Mouse (Mus musculus): ENCODE results near the gene Slc4a1ap.

DNA sequence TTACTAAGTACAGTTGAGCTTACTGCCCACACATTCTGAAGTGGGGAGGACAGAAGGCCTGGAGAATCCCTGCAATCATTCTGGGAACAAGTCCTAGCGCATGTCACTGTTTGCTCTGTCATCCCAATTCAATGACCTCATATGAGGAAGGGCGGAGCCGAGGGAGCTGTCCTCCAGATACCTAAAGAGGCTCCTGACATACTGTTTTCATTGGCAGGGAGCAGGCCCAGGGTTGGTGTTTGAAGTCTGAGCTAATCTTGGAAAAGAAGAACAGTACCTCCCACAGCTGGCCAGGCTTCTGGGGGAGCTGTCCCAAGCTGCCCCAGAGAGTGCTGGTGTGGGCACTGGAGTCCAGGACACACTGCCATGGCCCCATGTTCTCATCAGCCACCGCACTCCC is 38.2 kb downstream of the Slc4a1ap start:
- TF ChIP-seq POLR2A (IDR thresholded peaks at IDR 0.05; ENCODE audit: low read depth, low read length) (no peak), CTCF (IDR thresholded peaks at IDR 0.05; ENCODE audit: borderline replicate concordance, insufficient read depth, low read length) (no peak)

All from embryonic fibroblast, embryonic 13.5 days (primary cell).